Mouse (Mus musculus) olfactory bulb, adult 2 months (tissue): Measurements from ENCODE around the gene Asic2.

Experiments used
- CTCF ChIP-seq: fragments of 200-500 bp; IDR thresholded peaks from 2 replicates; pipeline ENCODE4 v1.5.1; 2012; ENCODE audit warnings: low read depth, mild to moderate bottlenecking, low read length, moderate library complexity; ENCODE audit not compliant: insufficient read depth
- POLR2A ChIP-seq: fragments of 200-500 bp; IDR thresholded peaks from 2 replicates; pipeline ENCODE4 v1.6.1; 2012; ENCODE audit warnings: mild to moderate bottlenecking, low read depth, low read length, moderate library complexity; ENCODE audit not compliant: insufficient read depth

GRCm38 (mm10) chr11:80858065-80858464, 1110.2 kb downstream of the Asic2 start, which contains the start of gene Spaca3:
- no peak for TF ChIP-seq CTCF
- no peak for TF ChIP-seq POLR2A
